Mouse (Mus musculus) testis, adult 2 months (tissue): Measurements from ENCODE around the gene Ostc.

Source experiments
- CTCF ChIP-seq: fragments of 200-500 bp; IDR thresholded peaks from 2 replicates; pipeline ENCODE4 v1.5.1; 2012; ENCODE audit warnings: low read depth, mild to moderate bottlenecking, inconsistent platforms, low read length, moderate library complexity; ENCODE audit not compliant: control insufficient read depth, insufficient read depth, insufficient replicate concordance
- POLR2A ChIP-seq: fragments of 200-500 bp; IDR thresholded peaks from 2 replicates; pipeline ENCODE4 v1.6.1; 2012; ENCODE audit warnings: low read depth, mild to moderate bottlenecking, inconsistent platforms, low read length, moderate library complexity; ENCODE audit not compliant: control insufficient read depth

DNA sequence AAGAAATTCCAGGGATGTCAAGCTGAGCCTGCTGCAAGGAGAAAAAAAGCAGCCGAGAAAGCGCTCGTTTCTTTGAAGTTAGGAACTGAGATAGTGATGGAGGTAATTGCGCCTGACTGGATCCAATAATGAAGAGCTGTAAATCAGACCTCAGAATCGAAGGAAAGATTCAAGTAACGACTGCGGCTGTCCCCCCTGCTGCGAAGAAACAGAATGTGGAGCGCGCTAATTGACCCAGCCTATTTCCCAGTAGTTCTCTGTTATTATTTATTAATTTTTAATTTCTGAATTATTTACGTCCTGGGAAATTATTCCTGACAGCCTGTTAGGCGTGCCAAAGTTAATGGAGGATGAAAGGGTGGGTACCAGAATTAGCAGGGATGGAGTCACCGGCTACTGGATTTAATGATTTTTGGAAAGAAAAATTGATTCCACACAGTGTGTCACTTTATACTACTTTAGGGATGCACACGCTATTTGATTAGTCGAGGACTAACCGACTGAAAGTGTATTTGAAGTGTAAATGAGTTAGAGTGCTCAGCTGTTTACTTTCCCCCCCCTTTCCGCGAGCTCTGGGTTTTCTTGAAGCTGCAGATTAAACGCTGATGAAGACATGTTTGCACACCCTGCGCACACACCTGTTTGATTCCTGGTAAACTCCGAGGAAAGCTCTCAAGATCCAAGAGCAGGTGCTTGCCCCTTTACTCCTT, 28.6 kb upstream of the Ostc start:
- TF ChIP-seq POLR2A (no peak), CTCF (no peak)
